Mouse (Mus musculus) adrenal gland, postnatal 10 days (tissue): ENCODE measurements around the gene BC049352. TPM values are rescaled to one million over a fixed set of nuclear protein-coding genes. Genes with fewer than 3 reads are reported as not detected.

ENCODE experiments used
- DNase-seq: peaks from one replicate; pipeline ENCODE4 v3.0.0; 2021; ENCODE audit warnings: mixed read lengths
- total RNA-seq, 2 experiments: library from RNA; stranded (reverse); gene quantifications; 2 replicates each; pipeline ENCODE4 v1.2.3; 2021

BC049352 gene
- total RNA-seq, 2 experiments from 2014 or later, result not detected

DNA sequence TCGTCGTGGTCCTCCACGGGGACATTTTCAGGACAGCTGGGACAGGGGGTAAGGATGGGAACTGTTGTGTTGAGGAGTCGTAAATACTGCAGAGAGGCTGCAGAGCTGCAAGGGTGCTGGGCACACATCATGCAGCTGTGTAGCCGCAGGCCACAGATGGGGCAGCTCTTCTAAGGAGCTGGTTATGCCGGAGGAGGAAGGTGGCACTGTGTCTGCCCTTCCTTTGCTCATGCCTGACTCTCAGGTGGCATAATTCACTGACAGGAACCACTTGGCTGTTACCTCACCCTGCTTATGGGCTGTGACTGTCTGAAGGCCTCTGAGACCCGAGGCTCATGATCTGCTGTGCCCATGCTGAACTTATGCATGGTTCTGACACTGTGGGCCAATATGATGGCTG is 68.5 kb downstream of the BC049352 start:
- no peak for DNase-seq

DNA sequence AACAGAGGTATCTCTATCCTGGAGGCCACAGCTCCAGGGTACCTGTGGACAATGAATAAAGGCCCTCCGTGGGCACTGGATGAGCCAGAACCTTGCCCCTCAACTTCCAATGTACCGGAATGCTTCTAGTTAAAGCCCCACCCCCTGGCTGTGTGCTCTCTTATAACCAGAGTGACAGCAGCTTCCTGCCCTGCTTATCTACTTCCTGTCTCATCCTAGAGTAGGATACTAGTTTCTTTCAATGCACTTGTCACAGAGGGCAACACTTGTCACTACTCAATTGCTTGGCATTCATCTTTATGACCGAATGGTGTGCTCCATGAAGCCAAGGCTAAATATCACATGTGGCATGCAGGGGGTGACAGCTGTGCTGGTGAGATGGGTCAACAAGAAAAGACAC is 69.5 kb downstream of the BC049352 start:
- no peak for DNase-seq

DNA sequence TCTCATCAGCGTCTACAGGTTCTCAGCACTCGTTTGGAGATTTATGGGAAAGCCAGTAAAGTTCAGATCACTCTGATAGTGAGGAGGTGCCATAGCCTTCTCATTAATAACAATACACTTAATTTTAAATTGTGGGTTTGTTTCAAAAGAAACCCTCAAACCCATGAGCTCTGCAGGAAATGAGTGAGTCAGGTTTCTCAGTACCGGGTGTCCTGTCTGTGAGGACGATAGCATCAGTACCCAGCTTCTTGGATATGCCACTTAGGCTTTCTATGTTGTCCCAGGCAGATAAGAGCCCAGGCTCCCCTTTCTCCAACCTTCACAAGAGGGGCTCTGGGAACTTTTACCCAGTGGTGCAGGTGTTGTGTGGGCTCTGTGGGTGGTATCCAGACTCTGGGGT is 70.2 kb downstream of the BC049352 start:
- no peak for DNase-seq

DNA sequence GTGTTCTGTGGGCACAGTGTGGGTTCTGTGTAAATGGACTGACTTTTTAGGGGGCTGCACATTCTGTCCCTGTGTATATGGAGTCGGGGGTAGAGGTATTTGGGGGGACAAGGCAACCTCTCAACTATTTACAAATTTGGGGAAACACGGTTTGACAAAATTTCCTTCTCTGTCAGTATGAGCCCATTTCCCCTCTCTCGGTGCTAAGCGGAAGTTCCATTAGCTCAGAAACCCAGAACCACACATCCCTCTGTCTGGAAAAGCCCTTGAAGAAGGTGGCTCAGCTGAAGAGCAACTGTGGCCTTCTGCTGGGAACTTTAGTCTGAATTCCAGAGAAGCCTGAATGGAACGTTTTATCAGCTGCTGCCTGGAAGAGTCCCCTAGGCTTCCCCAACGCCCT is 70.6 kb downstream of the BC049352 start:
- DNase-seq, result no peak

DNA sequence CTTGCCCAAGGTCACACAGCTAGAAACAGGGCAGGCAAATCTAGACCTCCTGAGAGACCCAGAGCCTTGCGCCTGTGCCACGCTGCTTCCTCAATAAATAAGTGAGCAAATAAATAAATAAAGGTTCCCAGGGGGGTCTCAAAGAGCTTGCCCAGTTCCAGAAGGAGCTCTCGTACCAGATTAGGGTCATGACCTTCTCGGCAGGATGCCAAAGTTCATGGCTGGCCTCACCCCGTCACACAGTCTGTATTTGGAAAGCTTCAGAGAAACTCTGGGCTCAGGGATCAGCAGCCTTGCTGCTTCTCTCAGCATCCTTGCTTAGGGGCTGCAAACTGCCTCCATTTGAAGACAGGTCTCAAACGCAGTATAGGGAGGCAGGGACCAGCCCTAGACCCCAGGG is 72.2 kb downstream of the BC049352 start:
- no peak for DNase-seq

DNA sequence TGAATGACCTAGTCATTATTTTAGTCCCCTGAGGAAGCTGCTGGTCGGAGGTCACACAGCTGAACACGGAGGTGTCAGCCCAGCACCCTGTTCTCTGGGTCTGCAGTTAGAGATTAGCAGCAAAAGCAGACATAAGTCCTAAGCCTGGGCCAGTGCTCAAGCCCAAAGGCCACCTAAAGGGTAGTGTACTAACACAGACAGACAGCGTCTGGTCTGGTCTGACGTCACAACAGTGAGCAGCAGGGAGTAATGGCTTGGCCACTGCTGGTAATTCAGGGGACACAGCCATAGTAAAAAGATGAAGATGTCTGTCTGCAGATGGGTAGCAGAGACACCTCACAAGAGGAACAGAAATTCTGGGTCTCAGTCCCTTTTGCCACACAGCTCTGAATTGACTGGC is 72.8 kb downstream of the BC049352 start:
- no peak for DNase-seq

- DNase-seq, result no peak
Measured at GRCm38 (mm10) chr9:45255431-45255830, 73.6 kb downstream of the BC049352 start.

DNA sequence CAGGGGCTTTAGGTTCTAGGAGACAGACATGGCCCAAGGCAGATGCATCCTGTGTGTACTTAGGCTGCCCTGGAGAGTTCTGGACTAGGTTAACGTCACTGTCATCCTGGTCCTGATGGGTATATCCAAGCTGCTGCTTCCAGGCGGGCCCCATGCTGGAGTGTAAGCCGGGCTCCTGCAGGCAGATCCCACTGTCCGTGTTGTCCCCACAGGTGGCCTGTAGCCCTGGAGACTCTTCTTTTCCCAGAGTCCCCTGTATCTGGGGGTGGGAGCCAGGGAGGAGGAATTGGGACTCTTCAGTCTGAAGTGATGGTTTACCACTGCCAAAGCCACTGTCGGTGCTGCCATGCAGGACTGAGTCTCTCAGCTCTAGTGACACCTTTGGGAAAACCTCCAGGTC is 74.2 kb downstream of the BC049352 start:
- no peak for DNase-seq

DNA sequence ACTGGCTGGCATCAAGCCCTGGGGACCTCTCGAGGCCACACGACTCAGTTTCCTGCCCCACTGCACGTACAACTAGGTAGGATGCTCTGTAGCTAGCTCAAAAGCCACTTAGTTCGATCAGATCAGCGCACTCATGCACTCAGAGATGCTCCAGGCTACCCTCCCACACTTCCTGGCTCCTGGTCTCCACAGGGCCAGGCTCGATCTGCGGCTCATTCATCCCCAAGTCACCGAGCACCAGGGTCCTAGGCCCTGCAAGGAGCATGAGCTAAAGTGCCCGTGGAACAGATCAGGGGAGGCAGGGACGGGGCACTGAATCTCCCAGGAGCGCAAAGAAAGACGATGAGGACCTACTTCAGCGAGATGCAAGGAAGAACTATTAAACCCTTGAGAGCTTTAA is 77.3 kb downstream of the BC049352 start:
- no peak for DNase-seq

- DNase-seq, result peak; percentile 81
Measured at GRCm38 (mm10) chr9:45261466-45261865, 79.7 kb downstream of the BC049352 start.

DNA sequence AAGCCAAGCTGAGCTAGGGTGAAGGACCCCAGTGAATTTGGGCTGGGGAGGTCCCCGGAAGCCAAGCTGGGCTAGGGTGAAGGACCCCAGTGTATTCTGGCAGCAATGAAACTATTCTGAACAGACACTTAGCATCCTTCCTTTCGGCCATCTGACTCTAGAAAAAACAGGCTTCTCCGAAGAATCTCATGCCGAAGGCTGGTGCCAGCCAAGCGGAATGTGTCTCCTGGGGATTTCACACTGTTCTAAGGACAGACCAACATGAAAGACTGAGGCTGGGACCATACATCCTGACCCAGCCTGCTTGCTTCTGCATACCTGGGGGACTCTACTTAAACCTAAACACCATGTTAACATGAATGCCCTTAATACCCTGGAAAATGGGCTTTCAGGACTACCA is 80.1 kb downstream of the BC049352 start:
- no peak for DNase-seq

DNA sequence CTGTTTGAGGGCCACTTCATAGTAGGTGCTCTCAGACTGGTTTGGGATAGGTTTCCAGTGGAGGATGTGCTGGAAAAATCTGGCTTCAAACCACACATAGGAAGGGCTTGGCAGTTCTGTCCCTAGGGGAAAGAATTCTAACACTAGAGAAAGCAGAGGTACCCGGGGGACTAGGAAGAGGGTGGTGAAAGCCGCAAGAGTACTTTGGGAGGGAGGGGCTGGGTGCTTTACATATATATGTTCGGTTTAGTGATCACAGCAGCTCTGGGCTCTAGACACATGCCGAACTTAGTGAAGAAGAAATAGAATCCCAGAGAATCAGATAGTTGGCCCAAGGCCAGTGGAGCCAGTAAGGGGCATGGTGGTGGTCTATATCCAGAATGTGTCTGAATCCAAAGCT is 85.3 kb downstream of the BC049352 start:
- DNase-seq, result no peak

DNA sequence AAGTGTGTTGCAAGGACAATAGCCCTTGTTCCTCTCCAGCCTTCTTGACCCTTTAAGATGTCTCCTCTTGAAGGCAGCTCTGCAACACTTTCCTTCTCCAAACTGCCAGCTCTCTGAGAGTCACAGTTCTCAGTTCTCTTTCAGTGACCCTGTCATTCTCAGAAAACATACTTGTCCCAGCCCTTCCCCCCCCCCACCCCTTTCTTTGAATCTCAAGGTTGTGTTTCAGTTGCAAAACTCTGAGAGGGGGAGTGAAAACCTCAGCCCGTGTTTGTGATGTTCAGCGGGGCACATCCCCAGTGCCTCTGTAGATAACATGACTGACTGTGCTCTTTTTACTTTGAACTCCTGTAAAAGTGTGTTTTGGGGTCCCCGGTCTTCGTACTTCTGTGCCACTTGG is 86.3 kb downstream of the BC049352 start:
- no peak for DNase-seq

GRCm38 (mm10) chr9:45268597-45269325 is 87.0 kb downstream of the BC049352 start, which contains the start of gene Il10ra:
Gene Il10ra, minus strand, starts transcription at chr9:45269149.
- peak; percentile 69 for DNase-seq

DNA sequence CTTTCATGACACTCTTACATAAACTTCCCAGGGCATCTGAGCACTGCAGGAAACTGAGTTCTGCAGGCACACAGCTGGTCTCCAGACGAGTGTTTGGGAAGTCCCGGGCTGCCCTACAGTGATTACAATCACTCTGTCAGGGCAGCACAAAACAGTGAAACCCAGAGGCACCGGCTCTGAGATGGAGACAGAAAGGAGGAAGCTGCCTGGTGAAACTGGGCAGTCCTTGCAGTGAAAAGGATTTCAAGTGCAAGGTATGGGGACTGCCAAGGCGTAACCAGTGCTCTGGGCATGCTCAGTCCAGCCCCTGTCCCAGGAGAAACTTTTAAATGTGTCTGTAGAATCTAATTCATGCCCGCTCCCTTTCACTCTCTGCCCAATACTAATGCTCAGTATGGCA is 90.4 kb downstream of the BC049352 start:
- no peak for DNase-seq

DNA sequence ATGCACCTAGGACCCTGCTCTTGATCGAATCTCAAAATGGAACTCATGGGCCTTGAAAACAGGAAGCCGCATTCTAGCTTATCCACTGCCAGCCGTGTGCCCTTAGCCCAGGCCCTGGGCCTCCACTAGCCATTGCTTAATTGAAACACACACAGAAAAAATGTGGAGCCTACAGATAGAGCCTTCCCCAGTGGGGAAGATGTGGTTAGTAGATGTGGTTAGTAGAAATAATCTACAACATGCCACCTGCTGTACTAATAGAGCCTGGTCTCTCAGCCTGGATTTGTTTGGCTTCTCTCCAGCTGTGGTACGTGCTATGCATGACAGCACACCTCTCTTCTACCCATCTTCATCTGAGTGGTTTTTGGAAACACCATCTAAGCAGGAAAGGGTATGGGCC is 92.4 kb downstream of the BC049352 start:
- no peak for DNase-seq

GRCm38 (mm10) chr9:45274635-45275034 is 92.8 kb downstream of the BC049352 start:
- DNase-seq, result no peak

DNA sequence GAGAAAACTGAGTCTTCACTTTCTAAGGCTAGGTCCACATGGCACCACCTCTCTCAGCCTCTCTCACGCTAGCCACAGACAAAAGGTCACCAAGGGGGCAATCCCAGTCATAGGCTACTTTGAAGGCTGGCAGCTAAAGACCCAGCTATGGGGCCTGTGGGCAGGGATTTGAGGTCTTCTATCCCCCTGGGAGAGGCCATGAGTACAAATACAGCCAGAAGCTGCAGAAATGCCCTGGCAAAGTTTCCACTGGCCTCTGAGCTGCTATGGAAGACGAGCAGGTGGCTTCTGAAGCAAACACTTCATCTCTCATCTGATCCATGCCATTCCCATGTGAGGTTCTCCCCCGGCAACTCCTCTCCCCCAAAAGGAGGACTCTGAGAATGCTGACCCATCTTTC is 98.3 kb downstream of the BC049352 start:
- DNase-seq, result no peak

DNA sequence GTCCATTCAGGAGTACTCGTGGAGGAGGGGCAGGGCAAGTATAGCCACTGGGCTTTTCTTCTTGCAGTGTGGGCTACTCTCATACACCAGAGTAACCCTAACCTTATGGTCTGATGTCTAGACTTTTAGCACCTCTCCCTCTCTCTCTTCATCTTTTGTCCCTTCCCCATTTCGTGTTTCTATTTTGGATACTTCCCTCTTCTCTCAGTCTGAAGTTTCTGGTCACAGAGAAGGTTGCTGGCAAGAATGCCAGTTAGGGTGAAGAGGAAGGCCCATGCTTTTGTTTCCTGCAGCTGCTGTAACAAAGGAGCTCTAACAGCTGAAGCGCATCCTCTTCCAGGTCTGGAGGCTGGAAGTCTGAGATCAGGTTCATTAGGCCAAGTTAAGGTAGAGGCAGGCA is 99.1 kb downstream of the BC049352 start:
- no peak for DNase-seq

- no peak for DNase-seq
Measured at GRCm38 (mm10) chr9:45282466-45282865, 100.7 kb downstream of the BC049352 start.

- DNase-seq, result no peak
Measured at GRCm38 (mm10) chr9:45291481-45292168, 109.8 kb downstream of the BC049352 start.

GRCm38 (mm10) chr9:45294210-45295011 is 112.6 kb downstream of the BC049352 start:
- no peak for DNase-seq
